Mouse (Mus musculus) lung, postnatal 0 days (tissue): Measurements from ENCODE around the gene Ptp4a2.

Source experiments
- CTCF ChIP-seq: IDR thresholded peaks from 2 replicates; pipeline ENCODE4 v1.5.1; 2016; ENCODE audit warnings: antibody characterized with exemption, mild to moderate bottlenecking
- EP300 ChIP-seq: IDR thresholded peaks from 2 replicates; pipeline ENCODE4 v1.6.1; 2016; ENCODE audit warnings: antibody characterized with exemption, mild to moderate bottlenecking, control low read depth

DNA sequence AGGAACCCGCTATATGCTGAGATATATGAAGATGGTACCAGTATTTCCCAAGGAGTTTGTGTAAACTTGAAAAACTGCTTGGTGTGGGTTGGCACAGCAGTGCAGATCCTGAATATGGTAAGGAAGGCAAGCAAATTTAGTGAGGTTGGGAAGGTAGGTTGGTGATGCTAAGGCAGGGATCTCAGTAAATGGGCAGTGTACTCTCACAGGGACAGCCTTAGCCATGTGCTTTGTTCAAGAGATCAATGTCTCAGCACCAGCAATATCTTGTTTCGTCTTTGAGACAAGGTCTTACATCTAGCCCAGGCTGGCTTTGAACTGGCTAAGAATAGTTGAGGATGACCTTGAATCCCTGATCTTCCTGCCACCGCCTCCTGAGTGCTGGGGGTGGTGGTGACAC lies 43.6 kb downstream of the Ptp4a2 start:
- TF ChIP-seq EP300 (no peak), CTCF (no peak)
